Mouse (Mus musculus): ENCODE measurements around the gene Zdhhc15.

DNA sequence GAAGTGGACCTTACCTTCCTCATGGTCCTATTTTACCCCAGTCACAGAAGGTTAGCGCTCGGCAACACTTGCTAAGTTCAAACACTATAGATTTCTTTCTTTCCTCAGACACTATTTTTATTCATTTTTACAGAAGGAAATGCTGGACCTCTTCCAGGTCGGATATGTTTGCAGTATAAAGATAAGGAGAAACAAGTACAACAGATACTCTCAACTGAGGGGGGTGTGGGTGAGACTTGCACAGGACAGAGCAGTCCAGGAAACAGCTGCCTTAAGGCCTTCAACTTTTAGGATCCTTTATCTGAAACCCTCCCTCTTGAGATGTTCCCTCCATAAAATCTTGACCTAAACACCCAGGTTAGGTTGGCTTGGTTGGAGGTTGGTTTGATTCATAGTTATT, 103.4 kb downstream of the Zdhhc15 start:
- TF ChIP-seq CTCF (IDR thresholded peaks at IDR 0.05; ENCODE audit: low read depth) (no peak), EP300 (IDR thresholded peaks at IDR 0.05; ENCODE audit: low read depth) (no peak)
